Mouse (Mus musculus) bone marrow, adult 2 months (tissue): ENCODE measurements around the gene Trim41. TPM values are rescaled to one million over a fixed set of nuclear protein-coding genes. Genes with fewer than 3 reads are reported as not detected.

Experiments
- H3K27ac ChIP-seq: fragments of 200-500 bp; 2 replicates; pipeline ENCODE4 v1.5.1; 2012; ENCODE audit warnings: low read depth, mild to moderate bottlenecking, control low read depth, inconsistent platforms, low read length; ENCODE audit not compliant: control insufficient read depth, poor library complexity, insufficient read depth
- H3K4me1 ChIP-seq: fragments of 200-500 bp; 2 replicates; pipeline ENCODE4 v1.6.1; 2011; ENCODE audit warnings: low read length; ENCODE audit not compliant: control insufficient read depth, insufficient read depth
- H3K4me3 ChIP-seq: fragments of 200-500 bp; replicated peaks from 2 replicates; pipeline ENCODE3; 2011; ENCODE audit warnings: mild to moderate bottlenecking, low read depth, low read length, control low read depth; ENCODE audit not compliant: control insufficient read depth
- CTCF ChIP-seq: fragments of 200-500 bp; IDR thresholded peaks from 2 replicates; pipeline ENCODE4 v1.5.1; 2011; ENCODE audit warnings: low read length, control low read depth; ENCODE audit not compliant: control insufficient read depth, insufficient read depth
- POLR2A ChIP-seq: fragments of 200-500 bp; IDR thresholded peaks from 2 replicates; pipeline ENCODE4 v1.6.1; 2011; ENCODE audit warnings: low read depth, mild to moderate bottlenecking, control low read depth, low read length, borderline replicate concordance; ENCODE audit not compliant: control insufficient read depth
- WGBS: fragments of 180-500 bp; shearing (Covaris S2); methylation state at CpG from one replicate; pipeline ENCODE4 v1.1.7; 2018; 5-methylcytosine and 5-hydroxymethylcytosine counted together
- polyA plus RNA-seq: library from polyadenylated mRNA; stranded (reverse); fragments of >200 nt; gene quantifications from 2 replicates; pipeline ENCODE4 v1.2.4, GENCODE M21; 2011; ENCODE audit warnings: low replicate concordance; ENCODE audit not compliant: missing spikeins, insufficient read depth, insufficient read length

The Trim41 gene
- polyA plus RNA-seq, 1 experiment: 51.0 TPM

- no peak for TF ChIP-seq POLR2A
- TF ChIP-seq CTCF: 0 out of 2 replicates have a peak, but pooled peaks have one; percentile 4
- Histone ChIP-seq H3K4me3 (no peak overlapping the region), H3K4me1 (no peaks in the 10 kb centered on the region), H3K27ac (no peak overlapping the region)
- WGBS: 81% methylated on average over 4 of the region's 4 CpGs
Measured at GRCm38 (mm10) chr11:48782243-48782642, 34.9 kb downstream of the Trim41 start.

GRCm38 (mm10) chr11:48779450-48779849 lies 37.7 kb downstream of the Trim41 start:
- H3K4me3 ChIP-seq: no peak overlapping the region
- WGBS: 33% methylated on average over 7 of the region's 7 CpGs

GRCm38 (mm10) chr11:48777303-48777702 lies 39.9 kb downstream of the Trim41 start:
- Histone ChIP-seq H3K4me3 (no peak overlapping the region), H3K27ac (no peak overlapping the region), H3K4me1 (peaks cover 2% of the 10 kb centered on the region; the same call in 1 of the 2 replicates)
- no peak for TF ChIP-seq POLR2A
- no peak for TF ChIP-seq CTCF
- 92% methylated on average over 9 of the region's 9 CpGs for WGBS

More at GRCm38 (mm10) chr11:48779450-48779849, 37.7 kb downstream of the Trim41 start:
- peaks cover 2% of the 10 kb centered on the region; the same call in 1 of the 2 replicates for H3K4me1 ChIP-seq
- no peak overlapping the region for H3K27ac ChIP-seq
- peak; percentile 49 for TF ChIP-seq CTCF
- TF ChIP-seq POLR2A: no peak

GRCm38 (mm10) chr11:48776664-48777063 lies 40.5 kb downstream of the Trim41 start:
- Histone ChIP-seq H3K27ac (no peak overlapping the region), H3K4me1 (peaks cover 2% of the 10 kb centered on the region; the same call in 1 of the 2 replicates), H3K4me3 (no peak overlapping the region)
- peak; percentile 66 for TF ChIP-seq CTCF
- TF ChIP-seq POLR2A: no peak
- whole genome bisulfite sequencing: 32% methylated on average over 9 of the region's 9 CpGs

GRCm38 (mm10) chr11:48775483-48775882 lies 41.7 kb downstream of the Trim41 start:
- no peak overlapping the region for H3K27ac ChIP-seq
- peaks cover 2% of the 10 kb centered on the region; the same call in 1 of the 2 replicates for H3K4me1 ChIP-seq
- H3K4me3 ChIP-seq: no peak overlapping the region
- TF ChIP-seq POLR2A (no peak), CTCF (no peak)
- WGBS: 3% methylated on average over 7 of the region's 7 CpGs

GRCm38 (mm10) chr11:48774443-48775298 lies 42.5 kb downstream of the Trim41 start:
- Histone ChIP-seq H3K27ac (no peak overlapping the region), H3K4me3 (no peak overlapping the region), H3K4me1 (peaks cover 2% of the 10 kb centered on the region; the same call in 1 of the 2 replicates)
- TF ChIP-seq CTCF (0 out of 2 replicates have a peak, but pooled peaks have one; percentile 4), POLR2A (no peak)
- 36% methylated on average over 17 of the region's 17 CpGs for WGBS

GRCm38 (mm10) chr11:48771691-48772090 lies 45.5 kb downstream of the Trim41 start:
- 2% methylated on average over 2 of the region's 2 CpGs for WGBS
- H3K27ac ChIP-seq: no peak overlapping the region
- no peak overlapping the region for H3K4me3 ChIP-seq
- H3K4me1 ChIP-seq: peaks cover 1% of the 10 kb centered on the region; the same call in 1 of the 2 replicates
- TF ChIP-seq CTCF (peak; percentile 79), POLR2A (no peak)

GRCm38 (mm10) chr11:48767195-48767876 lies 49.8 kb downstream of the Trim41 start:
- 66% methylated on average over 14 of the region's 14 CpGs for WGBS
- no peak overlapping the region for H3K4me3 ChIP-seq
- H3K4me1 ChIP-seq: no peaks in the 10 kb centered on the region; the same call in 1 of the 2 replicates
- no peak overlapping the region for H3K27ac ChIP-seq
- TF ChIP-seq CTCF: no peak
- no peak for TF ChIP-seq POLR2A
